Mouse (Mus musculus): ENCODE results near the gene Tmprss13. TPM values are rescaled to one million over a fixed set of nuclear protein-coding genes. Genes with fewer than 3 reads are reported as not detected.

Tmprss13 gene
- not detected in 2 replicates for polyA plus RNA-seq (2012; ENCODE audit: insufficient read depth, insufficient read length, low replicate concordance, missing spikeins)

DNA sequence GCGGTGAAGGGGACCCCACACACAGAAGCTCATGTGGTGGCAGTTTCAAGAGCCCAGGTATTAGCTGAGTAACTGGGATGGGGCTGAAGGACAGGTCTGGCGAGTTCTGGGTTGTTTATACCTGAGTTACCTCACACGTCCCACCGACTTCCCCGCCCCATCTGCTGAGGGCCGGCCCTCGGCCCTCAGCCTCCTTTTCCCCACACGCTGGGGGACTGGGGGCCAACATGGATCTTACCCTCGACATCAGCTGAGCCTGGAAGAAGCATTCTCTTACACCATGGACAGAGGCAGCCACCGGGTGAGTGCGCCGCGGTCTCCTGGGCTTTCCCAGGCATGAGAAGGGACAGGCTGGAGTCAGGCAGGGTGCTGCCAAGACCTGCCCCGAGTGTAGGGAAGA is at the start of gene Tmprss13:
TSS of gene Tmprss13 (plus strand) at position 246 of the 400 bp plus-strand sequence.
- WGBS: 49% methylated on average over 14 of the region's 14 CpGs
- H3K4me3 ChIP-seq (ENCODE audit: insufficient read depth, low read depth, low read length): no peak within 1 kb of the TSS
- H3K4me1 ChIP-seq (ENCODE audit: control insufficient read depth, insufficient read depth, low read length): peaks cover 11% of the 10 kb centered on the region
- TF ChIP-seq POLR2A (IDR thresholded peaks at IDR 0.05; ENCODE audit: insufficient read depth, low read depth, low read length) (no peak), CTCF (IDR thresholded peaks at IDR 0.05; ENCODE audit: insufficient read depth, low read depth, low read length) (no peak)
- no peak within 1 kb of the TSS for H3K27ac ChIP-seq (ENCODE audit: insufficient read depth, low read depth, low read length)

DNA sequence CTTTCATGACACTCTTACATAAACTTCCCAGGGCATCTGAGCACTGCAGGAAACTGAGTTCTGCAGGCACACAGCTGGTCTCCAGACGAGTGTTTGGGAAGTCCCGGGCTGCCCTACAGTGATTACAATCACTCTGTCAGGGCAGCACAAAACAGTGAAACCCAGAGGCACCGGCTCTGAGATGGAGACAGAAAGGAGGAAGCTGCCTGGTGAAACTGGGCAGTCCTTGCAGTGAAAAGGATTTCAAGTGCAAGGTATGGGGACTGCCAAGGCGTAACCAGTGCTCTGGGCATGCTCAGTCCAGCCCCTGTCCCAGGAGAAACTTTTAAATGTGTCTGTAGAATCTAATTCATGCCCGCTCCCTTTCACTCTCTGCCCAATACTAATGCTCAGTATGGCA is 46.7 kb upstream of the Tmprss13 start:
- 58% methylated on average over 5 of the region's 5 CpGs for WGBS

DNA sequence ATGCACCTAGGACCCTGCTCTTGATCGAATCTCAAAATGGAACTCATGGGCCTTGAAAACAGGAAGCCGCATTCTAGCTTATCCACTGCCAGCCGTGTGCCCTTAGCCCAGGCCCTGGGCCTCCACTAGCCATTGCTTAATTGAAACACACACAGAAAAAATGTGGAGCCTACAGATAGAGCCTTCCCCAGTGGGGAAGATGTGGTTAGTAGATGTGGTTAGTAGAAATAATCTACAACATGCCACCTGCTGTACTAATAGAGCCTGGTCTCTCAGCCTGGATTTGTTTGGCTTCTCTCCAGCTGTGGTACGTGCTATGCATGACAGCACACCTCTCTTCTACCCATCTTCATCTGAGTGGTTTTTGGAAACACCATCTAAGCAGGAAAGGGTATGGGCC is 44.7 kb upstream of the Tmprss13 start:
- Histone ChIP-seq H3K4me1 (ENCODE audit: control insufficient read depth, insufficient read depth, low read length) (no peaks in the 10 kb centered on the region), H3K27ac (ENCODE audit: insufficient read depth, low read depth, low read length) (no peak overlapping the region), H3K4me3 (ENCODE audit: insufficient read depth, low read depth, low read length) (no peak overlapping the region)
- 86% methylated on average over 4 of the region's 4 CpGs for WGBS
- TF ChIP-seq CTCF (IDR thresholded peaks at IDR 0.05; ENCODE audit: insufficient read depth, low read depth, low read length): no peak
- TF ChIP-seq POLR2A (IDR thresholded peaks at IDR 0.05; ENCODE audit: insufficient read depth, low read depth, low read length): no peak

More for the DNA sequence above, 46.7 kb upstream of the Tmprss13 start:
- H3K4me1 ChIP-seq (ENCODE audit: control insufficient read depth, insufficient read depth, low read length): peaks cover 7% of the 10 kb centered on the region
- no peak for TF ChIP-seq CTCF (IDR thresholded peaks at IDR 0.05; ENCODE audit: insufficient read depth, low read depth, low read length)
- no peak overlapping the region for H3K27ac ChIP-seq (ENCODE audit: insufficient read depth, low read depth, low read length)
- H3K4me3 ChIP-seq (ENCODE audit: insufficient read depth, low read depth, low read length): no peak overlapping the region

DNA sequence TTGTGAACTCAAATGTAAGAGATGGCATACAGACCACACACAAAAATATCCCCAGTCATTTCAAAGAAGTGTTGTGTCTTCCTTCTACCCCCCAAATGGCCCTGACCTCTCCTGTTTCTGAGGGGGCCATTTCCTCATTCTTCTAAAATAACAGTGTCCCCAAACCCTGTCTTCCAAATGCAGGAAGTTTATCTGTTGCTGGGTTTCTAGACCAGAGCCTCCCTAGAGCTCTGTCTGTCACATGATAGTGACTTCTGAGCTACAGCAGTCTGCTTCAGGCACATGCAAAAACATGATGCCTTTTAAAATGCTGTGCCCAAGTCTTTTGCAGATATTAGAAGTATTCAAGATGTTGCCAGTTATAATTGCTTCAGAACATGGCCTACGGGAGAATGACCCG is 44.3 kb upstream of the Tmprss13 start:
- no peak for TF ChIP-seq CTCF (IDR thresholded peaks at IDR 0.05; ENCODE audit: insufficient read depth, low read depth, low read length)
- TF ChIP-seq POLR2A (IDR thresholded peaks at IDR 0.05; ENCODE audit: insufficient read depth, low read depth, low read length): no peak
- no peak overlapping the region for H3K4me3 ChIP-seq (ENCODE audit: insufficient read depth, low read depth, low read length)
- WGBS: 94% methylated on average over 2 of the region's 2 CpGs
- H3K4me1 ChIP-seq (ENCODE audit: control insufficient read depth, insufficient read depth, low read length): no peaks in the 10 kb centered on the region
- H3K27ac ChIP-seq (ENCODE audit: insufficient read depth, low read depth, low read length): no peak overlapping the region

DNA sequence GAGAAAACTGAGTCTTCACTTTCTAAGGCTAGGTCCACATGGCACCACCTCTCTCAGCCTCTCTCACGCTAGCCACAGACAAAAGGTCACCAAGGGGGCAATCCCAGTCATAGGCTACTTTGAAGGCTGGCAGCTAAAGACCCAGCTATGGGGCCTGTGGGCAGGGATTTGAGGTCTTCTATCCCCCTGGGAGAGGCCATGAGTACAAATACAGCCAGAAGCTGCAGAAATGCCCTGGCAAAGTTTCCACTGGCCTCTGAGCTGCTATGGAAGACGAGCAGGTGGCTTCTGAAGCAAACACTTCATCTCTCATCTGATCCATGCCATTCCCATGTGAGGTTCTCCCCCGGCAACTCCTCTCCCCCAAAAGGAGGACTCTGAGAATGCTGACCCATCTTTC is 38.8 kb upstream of the Tmprss13 start:
- WGBS: 89% methylated on average over 3 of the region's 3 CpGs

DNA sequence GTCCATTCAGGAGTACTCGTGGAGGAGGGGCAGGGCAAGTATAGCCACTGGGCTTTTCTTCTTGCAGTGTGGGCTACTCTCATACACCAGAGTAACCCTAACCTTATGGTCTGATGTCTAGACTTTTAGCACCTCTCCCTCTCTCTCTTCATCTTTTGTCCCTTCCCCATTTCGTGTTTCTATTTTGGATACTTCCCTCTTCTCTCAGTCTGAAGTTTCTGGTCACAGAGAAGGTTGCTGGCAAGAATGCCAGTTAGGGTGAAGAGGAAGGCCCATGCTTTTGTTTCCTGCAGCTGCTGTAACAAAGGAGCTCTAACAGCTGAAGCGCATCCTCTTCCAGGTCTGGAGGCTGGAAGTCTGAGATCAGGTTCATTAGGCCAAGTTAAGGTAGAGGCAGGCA is 38.0 kb upstream of the Tmprss13 start:
- Histone ChIP-seq H3K4me3 (ENCODE audit: insufficient read depth, low read depth, low read length) (no peak overlapping the region), H3K4me1 (ENCODE audit: control insufficient read depth, insufficient read depth, low read length) (no peaks in the 10 kb centered on the region), H3K27ac (ENCODE audit: insufficient read depth, low read depth, low read length) (no peak overlapping the region)
- 79% methylated on average over 3 of the region's 3 CpGs for WGBS
- no peak for TF ChIP-seq POLR2A (IDR thresholded peaks at IDR 0.05; ENCODE audit: insufficient read depth, low read depth, low read length)
- no peak for TF ChIP-seq CTCF (IDR thresholded peaks at IDR 0.05; ENCODE audit: insufficient read depth, low read depth, low read length)

More for the DNA sequence above, 38.8 kb upstream of the Tmprss13 start:
- H3K4me3 ChIP-seq (ENCODE audit: insufficient read depth, low read depth, low read length): no peak overlapping the region
- TF ChIP-seq POLR2A (IDR thresholded peaks at IDR 0.05; ENCODE audit: insufficient read depth, low read depth, low read length): no peak
- TF ChIP-seq CTCF (IDR thresholded peaks at IDR 0.05; ENCODE audit: insufficient read depth, low read depth, low read length): no peak
- no peak overlapping the region for H3K27ac ChIP-seq (ENCODE audit: insufficient read depth, low read depth, low read length)
- no peaks in the 10 kb centered on the region for H3K4me1 ChIP-seq (ENCODE audit: control insufficient read depth, insufficient read depth, low read length)

DNA sequence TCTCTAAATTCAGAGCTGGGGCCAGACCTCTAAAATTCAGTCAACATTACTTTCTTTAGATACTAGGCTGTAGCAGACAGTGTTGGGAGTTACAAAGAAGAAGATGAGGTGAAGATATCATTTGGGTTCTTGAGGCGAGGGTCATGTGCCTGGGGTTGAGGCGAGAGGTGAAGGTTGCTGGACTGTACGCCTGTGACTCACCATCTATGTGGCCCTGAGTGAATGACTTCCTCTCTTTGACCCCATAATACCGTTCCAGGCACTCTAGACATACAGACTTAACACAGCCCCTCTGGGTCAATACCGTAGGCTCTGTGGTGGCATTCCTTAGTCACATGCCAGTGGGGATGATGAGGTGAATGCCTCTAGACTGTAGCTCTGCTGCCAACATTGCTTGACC is 36.4 kb upstream of the Tmprss13 start:
- Histone ChIP-seq H3K4me1 (ENCODE audit: control insufficient read depth, insufficient read depth, low read length) (no peaks in the 10 kb centered on the region), H3K27ac (ENCODE audit: insufficient read depth, low read depth, low read length) (no peak overlapping the region), H3K4me3 (ENCODE audit: insufficient read depth, low read depth, low read length) (no peak overlapping the region)
- TF ChIP-seq POLR2A (IDR thresholded peaks at IDR 0.05; ENCODE audit: insufficient read depth, low read depth, low read length): no peak
- WGBS: 82% methylated on average over 5 of the region's 5 CpGs

DNA sequence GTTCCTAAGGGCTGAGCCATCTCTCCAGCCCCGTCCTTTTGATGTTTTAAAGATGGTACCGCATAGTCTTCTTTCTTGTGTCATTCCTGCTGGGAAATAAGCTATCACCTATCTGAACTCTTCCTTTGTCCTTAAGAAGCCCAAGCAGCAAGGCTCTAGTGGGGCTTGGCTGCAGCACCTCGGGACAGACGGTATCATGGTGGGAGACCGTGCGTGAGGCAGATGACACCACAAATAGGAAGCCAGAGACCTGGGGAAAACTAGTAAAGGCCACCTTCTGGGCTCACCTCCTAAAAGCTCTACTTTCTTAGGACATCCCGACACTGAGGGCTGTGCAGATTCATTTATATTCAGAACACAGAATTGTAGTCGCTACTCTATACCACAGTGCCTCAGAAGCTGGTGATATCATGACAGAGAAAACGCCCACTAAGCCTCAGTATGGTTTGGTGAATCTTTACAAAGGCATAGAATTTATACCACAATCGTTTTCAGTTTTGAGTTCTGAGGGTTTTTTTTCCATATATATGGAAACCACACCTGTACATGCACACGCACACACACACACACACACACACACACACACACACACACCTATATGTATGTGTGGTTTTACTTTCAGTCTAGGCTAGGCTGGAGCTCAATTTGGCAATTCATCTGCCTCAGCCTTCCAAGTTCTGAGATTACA is 27.3 kb upstream of the Tmprss13 start:
- TF ChIP-seq POLR2A (IDR thresholded peaks at IDR 0.05; ENCODE audit: insufficient read depth, low read depth, low read length) (no peak), CTCF (IDR thresholded peaks at IDR 0.05; ENCODE audit: insufficient read depth, low read depth, low read length) (no peak)
- Histone ChIP-seq H3K4me1 (ENCODE audit: control insufficient read depth, insufficient read depth, low read length) (peaks cover 2% of the 10 kb centered on the region; the same call in 1 of the 2 replicates), H3K27ac (ENCODE audit: insufficient read depth, low read depth, low read length) (no peak overlapping the region), H3K4me3 (ENCODE audit: insufficient read depth, low read depth, low read length) (no peak overlapping the region)
- 74% methylated on average over 11 of the region's 11 CpGs for WGBS

DNA sequence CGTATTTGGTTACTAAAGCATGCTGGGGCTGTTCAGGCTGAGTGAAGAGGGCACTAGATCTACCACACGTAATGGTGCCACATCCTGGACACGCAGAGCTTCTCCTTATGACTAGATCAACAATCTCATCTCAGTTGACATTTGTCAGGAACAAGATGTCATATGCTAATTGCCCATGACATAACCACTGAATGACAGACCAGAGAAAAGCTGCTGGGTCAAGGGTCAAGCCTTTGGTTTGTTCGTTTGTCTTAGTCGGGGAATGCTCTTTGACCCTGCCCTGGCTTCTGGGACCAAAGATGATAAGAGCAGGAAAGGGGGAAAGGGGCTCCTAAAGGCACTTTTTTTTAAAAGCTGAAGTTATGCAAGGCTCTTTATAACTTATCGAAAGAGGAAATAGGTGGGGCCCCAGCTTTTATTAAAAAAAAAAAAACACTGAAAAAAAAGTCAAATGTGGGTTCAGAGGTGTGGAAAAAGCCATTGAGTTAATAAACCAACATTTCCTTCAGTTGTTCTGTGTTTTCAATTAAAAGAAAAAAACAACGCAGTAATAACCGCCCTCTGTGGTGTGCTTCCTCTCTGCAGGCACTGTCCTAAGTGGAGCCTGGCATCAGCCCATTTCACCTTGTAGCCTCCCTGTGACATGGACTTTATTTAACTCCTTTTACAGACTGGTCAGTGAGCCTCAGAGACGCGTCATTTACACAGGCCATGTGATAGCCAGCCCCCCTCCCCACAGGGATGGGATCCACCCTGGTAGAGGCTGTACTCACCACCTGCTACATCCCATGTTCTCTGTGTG is 24.5 kb upstream of the Tmprss13 start:
- Histone ChIP-seq H3K4me3 (ENCODE audit: insufficient read depth, low read depth, low read length) (no peak overlapping the region), H3K4me1 (ENCODE audit: control insufficient read depth, insufficient read depth, low read length) (peaks cover 2% of the 10 kb centered on the region; the same call in 1 of the 2 replicates), H3K27ac (ENCODE audit: insufficient read depth, low read depth, low read length) (no peak overlapping the region)
- TF ChIP-seq CTCF (IDR thresholded peaks at IDR 0.05; ENCODE audit: insufficient read depth, low read depth, low read length): no peak
- TF ChIP-seq POLR2A (IDR thresholded peaks at IDR 0.05; ENCODE audit: insufficient read depth, low read depth, low read length): no peak
- 78% methylated on average over 10 of the region's 10 CpGs for WGBS
